Mouse (Mus musculus): ENCODE data around the gene Tbxa2r. TPM values are rescaled to one million over a fixed set of nuclear protein-coding genes. Genes with fewer than 3 reads are reported as not detected.

Gene Tbxa2r
- 34.6 and 38.7 TPM in 2 replicates for polyA plus RNA-seq (2012; rRNA removed)

GRCm38 (mm10) chr10:81328386-81328785 is at the start of gene Tbxa2r:
Gene Tbxa2r, plus strand, starts transcription at chr10:81328731.

DNA sequence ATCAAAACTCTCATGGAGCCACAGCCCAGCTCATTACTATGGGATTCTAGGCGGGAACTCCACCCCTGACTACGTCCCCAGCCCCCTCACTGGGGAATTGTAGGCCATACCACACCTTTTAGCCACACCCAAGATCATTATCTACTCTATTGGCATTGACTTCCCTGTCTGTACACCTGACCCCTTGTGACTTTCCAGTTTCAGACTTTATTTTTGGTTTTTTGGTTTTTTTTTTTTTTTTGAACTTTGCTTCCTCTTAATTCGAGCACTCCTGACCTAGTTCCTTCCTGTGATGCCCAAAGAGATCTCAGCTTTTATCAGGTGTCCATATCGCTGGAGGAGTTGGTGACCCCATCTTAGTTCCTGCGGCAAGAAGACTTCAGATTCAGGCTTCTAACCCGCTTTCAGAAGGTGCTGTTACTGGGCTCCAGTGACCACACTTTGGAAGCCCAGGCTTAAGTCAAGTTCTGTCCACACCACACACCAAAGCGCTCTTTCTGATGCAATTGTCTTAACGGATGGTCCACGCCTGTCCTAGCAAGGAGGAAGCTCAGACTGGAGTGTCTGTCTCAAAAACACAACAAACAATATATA is 36.9 kb upstream of the Tbxa2r start, which contains the start of gene Tjp3:
Gene Tjp3, minus strand, starts transcription at position 71 of the 594 bp plus-strand sequence.

DNA sequence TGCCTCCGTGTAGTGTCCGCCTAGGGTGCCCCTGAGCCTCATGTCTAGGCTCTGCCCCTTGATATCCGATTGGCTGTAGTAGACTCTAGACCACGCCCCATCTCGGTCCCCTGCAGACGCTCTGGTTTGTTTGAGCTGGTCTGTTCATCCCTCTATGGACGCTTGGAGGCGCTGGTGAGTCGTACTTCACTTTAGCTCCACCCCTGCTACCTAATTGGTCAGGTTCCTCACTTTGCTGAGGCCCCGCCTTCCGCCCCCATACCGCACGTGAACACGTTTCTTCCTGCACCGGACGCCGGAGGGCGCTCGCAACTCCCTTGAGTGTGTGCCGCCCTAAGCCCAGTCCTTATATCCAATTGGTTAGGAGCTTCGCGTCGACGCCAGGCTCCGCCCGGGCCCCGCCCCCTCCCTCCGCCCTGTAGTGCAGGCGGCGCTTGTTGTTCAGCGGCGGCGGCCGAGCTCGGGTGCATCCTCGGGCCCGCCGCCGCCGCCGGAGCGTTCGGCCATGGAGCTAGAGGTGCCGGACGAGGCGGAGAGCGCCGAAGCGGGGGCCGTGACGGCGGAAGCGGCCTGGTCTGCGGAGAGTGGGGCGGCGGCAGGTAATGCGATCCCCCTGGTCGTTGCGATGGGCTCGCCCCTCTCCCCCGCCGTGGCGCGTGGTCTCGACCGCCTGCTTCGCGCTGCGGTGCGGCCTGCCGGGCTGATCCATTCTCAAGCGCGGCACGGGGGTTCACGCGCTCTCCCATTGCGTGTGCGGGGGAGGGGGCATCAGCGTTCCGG is 35.8 kb upstream of the Tbxa2r start, which contains the start of gene Pip5k1c:
Gene Pip5k1c, plus strand, starts transcription at position 410 of the 780 bp plus-strand sequence.

GRCm38 (mm10) chr10:81320550-81321347 is 7.8 kb upstream of the Tbxa2r start, which contains the start of gene Cactin:
Gene Cactin, plus strand, starts transcription at chr10:81321103.

DNA sequence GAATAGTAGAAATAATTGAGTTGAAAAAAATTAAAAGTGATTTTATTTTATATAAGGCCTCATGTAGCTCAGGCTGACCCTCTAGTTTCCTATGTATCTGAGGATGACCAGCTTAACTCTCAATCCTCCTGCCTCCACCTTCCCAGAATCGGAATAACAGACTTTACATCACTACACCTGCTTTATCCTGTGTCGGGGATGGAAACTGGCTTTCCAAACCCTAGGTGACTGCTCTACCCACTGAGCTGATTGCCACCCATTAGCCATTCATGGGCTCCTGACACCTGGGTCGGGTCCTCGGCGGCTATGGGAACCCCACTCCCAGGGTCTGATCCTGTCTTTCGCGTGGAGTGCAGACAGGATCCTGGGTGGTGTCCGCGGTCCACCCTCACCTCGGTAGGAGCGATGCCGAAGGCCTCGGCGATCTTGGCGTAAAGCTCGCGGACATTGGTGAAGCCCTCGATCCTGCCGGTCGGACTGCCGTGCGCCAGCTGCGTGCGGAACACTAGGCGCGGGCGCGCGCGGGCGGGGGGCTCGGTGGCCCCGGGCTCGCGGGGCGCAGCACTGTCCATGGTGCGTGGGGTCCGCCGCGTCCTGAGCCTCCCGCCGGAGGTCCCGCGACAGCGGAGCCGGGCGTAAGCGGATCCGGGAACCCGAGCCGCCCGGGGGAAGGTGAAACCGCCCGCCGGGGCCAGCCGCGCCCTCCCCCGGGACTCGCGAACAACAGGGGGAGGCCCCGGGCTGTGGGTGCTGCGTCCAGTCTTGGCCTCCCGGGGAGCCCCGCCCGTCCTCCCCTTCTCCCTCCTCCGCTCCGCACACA is 14.4 kb downstream of the Tbxa2r start, which contains the start of gene Gipc3:
Gene Gipc3, minus strand, starts transcription at position 581 of the 820 bp plus-strand sequence.

GRCm38 (mm10) chr10:81350351-81351063 is 22.0 kb downstream of the Tbxa2r start, which contains the start of gene Hmg20b:
Gene Hmg20b, minus strand, starts transcription at chr10:81350480.

GRCm38 (mm10) chr10:81356991-81357844 is 28.7 kb downstream of the Tbxa2r start, which contains the start of gene Mfsd12:
Gene Mfsd12, plus strand, starts transcription at chr10:81357491.

DNA sequence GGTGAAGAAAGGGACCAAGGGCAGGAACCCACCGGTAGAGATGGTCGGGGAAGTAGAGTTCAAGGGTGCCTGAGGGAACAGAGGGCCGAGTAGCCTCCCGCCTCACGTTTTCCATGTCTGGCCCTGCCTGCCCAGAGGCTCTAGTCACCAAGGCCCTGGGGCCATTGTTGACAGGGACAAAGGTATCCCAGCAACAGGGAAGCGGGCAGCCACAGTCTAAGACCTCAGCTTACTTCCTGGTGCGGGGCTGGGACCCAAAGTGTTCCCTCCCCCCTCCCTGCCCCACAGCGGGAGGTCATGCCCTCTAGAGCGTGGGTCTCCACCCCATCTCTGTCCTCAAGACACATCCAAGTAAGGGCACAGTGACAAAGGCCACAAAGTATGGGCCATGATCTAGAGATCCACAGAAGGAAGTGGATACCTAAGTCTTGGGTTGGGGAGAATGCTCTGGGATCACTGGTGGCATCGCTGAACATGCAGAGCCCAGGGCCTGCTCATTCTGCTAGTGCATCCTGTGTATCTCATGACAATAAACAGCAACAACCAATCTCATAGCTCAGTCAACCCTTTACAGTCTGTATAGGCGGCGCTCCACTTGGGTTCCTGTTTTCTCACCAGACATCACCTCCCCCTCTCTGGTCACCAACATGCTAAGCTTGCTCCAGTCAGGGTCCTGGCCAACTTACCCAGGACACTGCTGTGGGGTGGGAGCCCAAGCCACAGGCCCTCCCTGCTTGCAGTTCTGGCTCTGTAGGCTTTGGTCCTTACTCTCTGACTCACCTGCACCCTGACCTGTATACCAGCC is 37.3 kb downstream of the Tbxa2r start, which contains the start of gene 4930404N11Rik:
Gene 4930404N11Rik, minus strand, starts transcription at position 145 of the 805 bp plus-strand sequence.

DNA sequence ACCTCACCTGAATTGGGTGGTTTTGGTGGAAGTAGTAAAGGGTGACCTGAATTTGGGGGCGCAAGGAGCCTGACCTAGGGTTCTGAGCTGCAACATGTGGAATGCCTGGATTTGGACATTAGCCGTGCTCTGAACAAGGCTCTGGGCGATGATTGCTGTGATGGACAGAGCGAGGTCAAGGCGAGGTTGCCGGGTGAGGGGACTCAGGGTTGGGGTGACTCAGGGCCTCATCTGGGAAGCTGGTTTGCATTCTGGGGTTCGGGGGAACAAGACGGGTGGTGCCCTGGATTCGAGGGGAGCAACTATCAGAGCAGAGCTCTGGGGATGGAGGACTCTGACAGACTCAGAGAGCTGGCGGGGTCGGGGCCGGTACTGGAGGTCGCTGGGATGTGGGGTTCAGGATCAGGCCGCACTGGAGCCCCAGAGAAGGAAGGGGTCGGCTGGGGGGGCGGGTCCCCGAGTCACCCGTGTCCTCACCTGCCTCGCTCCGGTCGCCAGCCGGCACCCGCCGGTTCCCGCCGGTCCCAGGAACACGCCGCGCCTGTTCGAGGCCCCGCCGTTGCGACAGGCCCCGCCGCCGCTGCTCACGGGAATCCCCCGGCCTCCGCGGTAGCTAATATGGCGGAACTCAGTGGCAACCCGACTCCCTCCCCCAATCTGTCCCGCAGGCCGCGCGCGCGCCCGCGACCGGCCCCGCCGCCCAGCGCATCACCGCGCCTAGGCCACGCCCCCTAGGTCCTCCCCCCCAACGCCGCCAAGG is 49.4 kb downstream of the Tbxa2r start, which contains the start of gene Fzr1:
Gene Fzr1, minus strand, starts transcription at position 724 of the 760 bp plus-strand sequence.

GRCm38 (mm10) chr10:81383802-81384604 is 55.5 kb downstream of the Tbxa2r start, which contains the start of the genes Dohh and Gm48551:
Gene Dohh, plus strand, starts transcription at chr10:81384428.
Gene Gm48551, plus strand, starts transcription at chr10:81384466.

Other genes with a start within 250 kb of the Tbxa2r start
- gene Creb3l3, start 229.9 kb upstream of the Tbxa2r start, polyA plus RNA-seq (2012; rRNA removed): 4.3 and 7.6 TPM in 2 replicates
- gene Map2k2, start 222.8 kb upstream of the Tbxa2r start, polyA plus RNA-seq (2012; rRNA removed): 253 and 327 TPM in 2 replicates
- 89.6 and 105 TPM in 2 replicates for gene Zbtb7a, start 193.5 kb upstream of the Tbxa2r start, polyA plus RNA-seq (2012; rRNA removed)
- 48.8 and 60.5 TPM in 2 replicates for gene Pias4, start 160.8 kb upstream of the Tbxa2r start, polyA plus RNA-seq (2012; rRNA removed)
- gene Eef2, start 152.1 kb upstream of the Tbxa2r start, polyA plus RNA-seq (2012; rRNA removed): 2,943 and 3,409 TPM in 2 replicates
- gene Dapk3, start 145.7 kb upstream of the Tbxa2r start, polyA plus RNA-seq (2012; rRNA removed): 168 and 226 TPM in 2 replicates
- not detected in 2 replicates for gene 4930442H23Rik, start 144.9 kb upstream of the Tbxa2r start, polyA plus RNA-seq (2012; rRNA removed)
- not detected in 2 replicates for gene Nmrk2, start 126.7 kb upstream of the Tbxa2r start, polyA plus RNA-seq (2012; rRNA removed)
- gene Atcay, start 97.9 kb upstream of the Tbxa2r start, polyA plus RNA-seq (2012; rRNA removed): not detected in 2 replicates
- 48.7 and 50.1 TPM in 2 replicates for gene Zfr2, start 95.6 kb upstream of the Tbxa2r start, polyA plus RNA-seq (2012; rRNA removed)
- gene Matk, start 75.8 kb upstream of the Tbxa2r start, polyA plus RNA-seq (2012; rRNA removed): 3.3 and 4.2 TPM in 2 replicates
- gene Mrpl54, start 61.8 kb upstream of the Tbxa2r start, polyA plus RNA-seq (2012; rRNA removed): 134 and 190 TPM in 2 replicates
- 170 and 185 TPM in 2 replicates for gene Apba3, start 61.8 kb upstream of the Tbxa2r start, polyA plus RNA-seq (2012; rRNA removed)
- gene Tjp3, start 37.1 kb upstream of the Tbxa2r start, polyA plus RNA-seq (2012; rRNA removed): 18.6 and 20.4 TPM in 2 replicates
- gene Pip5k1c, start 35.8 kb upstream of the Tbxa2r start, polyA plus RNA-seq (2012; rRNA removed): 90.4 and 97.0 TPM in 2 replicates
- 45.0 and 53.4 TPM in 2 replicates for gene Cactin, start 7.6 kb upstream of the Tbxa2r start, polyA plus RNA-seq (2012; rRNA removed)
- gene Gipc3, start 14.5 kb downstream of the Tbxa2r start, polyA plus RNA-seq (2012; rRNA removed): 1.8 and 2.4 TPM in 2 replicates
- gene Hmg20b, start 21.7 kb downstream of the Tbxa2r start, polyA plus RNA-seq (2012; rRNA removed): 168 and 202 TPM in 2 replicates
- gene Mfsd12, start 28.8 kb downstream of the Tbxa2r start, polyA plus RNA-seq (2012; rRNA removed): 43.4 and 67.4 TPM in 2 replicates
- 13.7 and 14.3 TPM in 2 replicates for gene 4930404N11Rik, start 37.1 kb downstream of the Tbxa2r start, polyA plus RNA-seq (2012; rRNA removed)
- gene Fzr1, start 49.8 kb downstream of the Tbxa2r start, polyA plus RNA-seq (2012; rRNA removed): 189 and 205 TPM in 2 replicates
- gene Dohh, start 55.7 kb downstream of the Tbxa2r start, polyA plus RNA-seq (2012; rRNA removed): 178 and 192 TPM in 2 replicates
- 10.9 and 15.0 TPM in 2 replicates for gene Gm48551, start 55.7 kb downstream of the Tbxa2r start, polyA plus RNA-seq (2012; rRNA removed)
- 9.3 and 10.3 TPM in 2 replicates for gene Gm48552, start 60.3 kb downstream of the Tbxa2r start, polyA plus RNA-seq (2012; rRNA removed)
- 16.3 and 19.5 TPM in 2 replicates for gene Smim24, start 64.3 kb downstream of the Tbxa2r start, polyA plus RNA-seq (2012; rRNA removed)
- gene Nfic, start 126.9 kb downstream of the Tbxa2r start, polyA plus RNA-seq (2012; rRNA removed): 63.2 and 87.3 TPM in 2 replicates
- 0.77 and 1.4 TPM in 2 replicates for gene Celf5, start 154.0 kb downstream of the Tbxa2r start, polyA plus RNA-seq (2012; rRNA removed)
- 384 and 527 TPM in 2 replicates for gene Ncln, start 167.7 kb downstream of the Tbxa2r start, polyA plus RNA-seq (2012; rRNA removed)
- gene S1pr4, start 171.4 kb downstream of the Tbxa2r start, polyA plus RNA-seq (2012; rRNA removed): 4.2 and 5.4 TPM in 2 replicates
- 3.2 and 3.5 TPM in 2 replicates for gene Gna15, start 195.5 kb downstream of the Tbxa2r start, polyA plus RNA-seq (2012; rRNA removed)
- gene Gna11, start 216.5 kb downstream of the Tbxa2r start, polyA plus RNA-seq (2012; rRNA removed): 162 and 181 TPM in 2 replicates
- gene Aes, start 230.8 kb downstream of the Tbxa2r start, polyA plus RNA-seq (2012; rRNA removed): 2,184 and 2,590 TPM in 2 replicates
- gene Tle2, start 245.8 kb downstream of the Tbxa2r start, polyA plus RNA-seq (2012; rRNA removed): 497 and 508 TPM in 2 replicates

All from ovary, adult 2 months (tissue).